ENCODE assay signal across 8 mouse cellular contexts in the genomic region with DNA sequence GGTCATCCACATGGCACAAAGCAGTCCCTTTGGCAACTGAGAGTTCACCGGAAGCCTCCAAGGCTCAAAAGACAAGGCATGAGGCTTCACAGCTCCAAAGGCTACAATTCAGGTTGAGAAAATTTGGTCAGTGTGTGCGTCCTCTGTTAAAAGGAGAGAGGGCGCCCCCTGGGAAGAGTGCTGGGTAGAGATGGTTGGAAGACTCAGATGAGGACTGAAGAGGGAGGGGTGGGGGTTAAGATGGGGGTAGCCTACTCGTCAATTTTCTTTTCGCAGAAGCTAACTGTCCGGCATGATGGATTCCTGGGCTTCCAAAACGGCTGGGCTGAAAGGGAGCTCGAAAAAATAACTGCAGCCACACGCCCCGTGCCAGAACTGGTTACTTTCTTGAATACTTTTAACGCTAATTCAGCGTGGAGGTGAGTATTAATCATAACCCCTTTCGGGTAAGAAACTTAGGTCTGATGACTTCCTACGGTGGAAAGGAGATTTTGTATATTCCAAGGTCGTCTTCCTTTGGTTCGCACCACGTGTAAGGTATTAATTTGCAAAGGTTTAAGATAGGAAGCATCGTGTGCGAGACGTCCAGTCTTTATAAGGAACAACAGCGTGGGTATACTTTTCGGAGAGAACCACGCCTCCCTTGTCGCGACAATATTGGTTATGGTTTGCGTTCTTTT. TPM values are rescaled to one million over a fixed set of nuclear protein-coding genes. Genes with fewer than 3 reads are reported as not detected.
A peak's percentile ranks its signal among the peaks of the same experiment; 100 is the strongest.
DNase-seq lines count a peak whose midpoint lies in the region; ATAC-seq and TF ChIP-seq lines count a peak whose summit lies in the region.

A gene (plus strand): TSS at position 178 of the 680 bp plus-strand sequence.

- TF ChIP-seq CTCF in E14TG2a.4 (conservative IDR thresholded peaks at IDR 0.05; ENCODE audit: low read length): peak; percentile 49

- H3K9ac ChIP-seq in forebrain, embryonic 11.5 days (ENCODE audit: low read length): peak within 1 kb of the TSS; percentile 89
- H3K9ac ChIP-seq in liver, embryonic 16.5 days (ENCODE audit: low read depth, low read length): peak within 1 kb of the TSS; percentile 65
- peak within 1 kb of the TSS; percentile 54 for H3K9ac ChIP-seq in neural tube, embryonic 15.5 days (replicated peaks)

- H3K9me3 ChIP-seq in E14TG2a.4 (ENCODE audit: low read length): no peaks in the 10 kb centered on the region
- no peaks in the 10 kb centered on the region for H3K9me3 ChIP-seq in forebrain, embryonic 11.5 days (ENCODE audit: control insufficient read depth, low read length)
- no peaks in the 10 kb centered on the region for H3K9me3 ChIP-seq in liver, embryonic 16.5 days (replicated peaks; ENCODE audit: control insufficient read depth, low read length)
- no peaks in the 10 kb centered on the region for H3K9me3 ChIP-seq in neural tube, embryonic 15.5 days (replicated peaks)

- DNase-seq in forebrain, embryonic 11.5 days (ENCODE audit: low spot score): peak; percentile 82
- peak; percentile 65 to 75 for DNase-seq in heart, postnatal 14 days
- peak; percentile 55 for DNase-seq in large intestine, adult 2 months (ENCODE audit: low read depth, low spot score)
- DNase-seq in thymus, postnatal 10 days (ENCODE audit: low spot score in 2 of 2): peak; percentile 58 to 76

- peak within 1 kb of the TSS; percentile 82 for H3K4me2 ChIP-seq in forebrain, embryonic 11.5 days (ENCODE audit: low read depth, low read length, severe bottlenecking)
- peak within 1 kb of the TSS; percentile 78 for H3K4me2 ChIP-seq in liver, embryonic 16.5 days (ENCODE audit: low read depth, low read length)
- peak within 1 kb of the TSS; percentile 88 for H3K4me2 ChIP-seq in neural tube, embryonic 15.5 days

- peak within 1 kb of the TSS; percentile 92 for H3K4me3 ChIP-seq in E14TG2a.4 (replicated peaks; ENCODE audit: low read length)
- H3K4me3 ChIP-seq in brown adipose tissue, adult 24 weeks (ENCODE audit: insufficient read depth, low read depth, low read length): peak within 1 kb of the TSS; percentile 79
- H3K4me3 ChIP-seq in forebrain, embryonic 11.5 days (ENCODE audit: low read depth, low read length): peak within 1 kb of the TSS; percentile 88
- H3K4me3 ChIP-seq in liver, embryonic 16.5 days (ENCODE audit: low read depth, low read length): peak within 1 kb of the TSS; percentile 64
- H3K4me3 ChIP-seq in neural tube, embryonic 15.5 days (replicated peaks): peak within 1 kb of the TSS; percentile 85

- intact Hi-C loops in heart, postnatal 14 days (cut with DNase I): loop anchor here (1.0 kb wide), 1 partner anchor 69 kb away; no protein-coding TSS in a partner anchor

- peak within 1 kb of the TSS; percentile 75 for H3K27ac ChIP-seq in brown adipose tissue, adult 24 weeks (replicated peaks; ENCODE audit: low read depth, low read length)
- H3K27ac ChIP-seq in forebrain, embryonic 11.5 days (ENCODE audit: low read depth, low read length): peak within 1 kb of the TSS; percentile 90
- peak within 1 kb of the TSS; percentile 79 for H3K27ac ChIP-seq in liver, embryonic 16.5 days (ENCODE audit: low read length)
- peak within 1 kb of the TSS; percentile 92 for H3K27ac ChIP-seq in neural tube, embryonic 15.5 days (replicated peaks)

- no peak for ATAC-seq in forebrain, embryonic 11.5 days (replicated peaks; ENCODE audit: low FRiP score)
- no peak for ATAC-seq in liver, embryonic 16.5 days (ENCODE audit: low read depth)
- ATAC-seq in neural tube, embryonic 15.5 days (ENCODE audit: low FRiP score): no peak

- H3K27me3 ChIP-seq in E14TG2a.4 (ENCODE audit: insufficient read depth, low read length): no peaks in the 10 kb centered on the region
- no peaks in the 10 kb centered on the region for H3K27me3 ChIP-seq in forebrain, embryonic 11.5 days (ENCODE audit: control insufficient read depth, insufficient read depth, low read length)
- H3K27me3 ChIP-seq in liver, embryonic 16.5 days (ENCODE audit: control insufficient read depth, insufficient read depth, low read depth, low read length): no peaks in the 10 kb centered on the region
- H3K27me3 ChIP-seq in neural tube, embryonic 15.5 days (replicated peaks): no peaks in the 10 kb centered on the region

- 1% methylated on average over 26 of the region's 26 CpGs for WGBS in forebrain, embryonic 11.5 days
- WGBS in large intestine, adult 2 months: under 1% methylated on average over 26 of the region's 26 CpGs
- under 1% methylated on average over 26 of the region's 26 CpGs for WGBS in liver, embryonic 16.5 days (ENCODE audit: insufficient replicate concordance)
- 1% methylated on average over 26 of the region's 26 CpGs for WGBS in neural tube, embryonic 15.5 days

- H3K4me1 ChIP-seq in E14TG2a.4 (replicated peaks; ENCODE audit: low read depth, low read length): peaks cover 61% of the 10 kb centered on the region
- H3K4me1 ChIP-seq in brown adipose tissue, adult 24 weeks (ENCODE audit: control insufficient read depth, insufficient read depth, insufficient read length, low read length): no peaks in the 10 kb centered on the region
- H3K4me1 ChIP-seq in forebrain, embryonic 11.5 days (replicated peaks; ENCODE audit: control insufficient read depth, insufficient read depth, low read length): no peaks in the 10 kb centered on the region; the same call in 1 of the 2 replicates
- H3K4me1 ChIP-seq in liver, embryonic 16.5 days (ENCODE audit: control insufficient read depth, low read depth, low read length): peaks cover 14% of the 10 kb centered on the region
- peaks cover 25% of the 10 kb centered on the region for H3K4me1 ChIP-seq in neural tube, embryonic 15.5 days

- H3K36me3 ChIP-seq in E14TG2a.4 (ENCODE audit: insufficient read depth, low read length): peaks cover 14% of the 10 kb centered on the region
- no peaks in the 10 kb centered on the region; the same call in 1 of the 2 replicates for H3K36me3 ChIP-seq in forebrain, embryonic 11.5 days (ENCODE audit: control insufficient read depth, insufficient read depth, low read length)
- no peaks in the 10 kb centered on the region; the same call in 1 of the 2 replicates for H3K36me3 ChIP-seq in liver, embryonic 16.5 days (ENCODE audit: control insufficient read depth, insufficient read depth)
- H3K36me3 ChIP-seq in neural tube, embryonic 15.5 days: peaks cover 16% of the 10 kb centered on the region

RNA-seq across cellular contexts. Expression of the gene that starts here (rescaled TPM):
- 2.7 and 3.2 TPM in 2 replicates for polyA plus RNA-seq in brown adipose tissue, adult 24 weeks (2012; ENCODE audit: insufficient read depth, insufficient read length, missing spikeins)
- 7.9 and 9.7 TPM in 2 replicates for polyA plus RNA-seq in forebrain, embryonic 11.5 days (2014; fragmentation: Nextera tagmentation; extraction: Ambion mirVana)
- 1 to 10 TPM; 4.8 to 5.7 TPM for total RNA-seq in heart, postnatal 14 days (2021)
- 28.6 and 34.4 TPM in 2 replicates for polyA plus RNA-seq in large intestine, adult 2 months (2012; rRNA removed)
- polyA plus RNA-seq in liver, embryonic 16.5 days (2015; fragmentation: Nextera tagmentation; extraction: Ambion mirVana): 1.9 and 2.0 TPM in 2 replicates
- 6.9 and 8.7 TPM in 2 replicates for polyA plus RNA-seq in neural tube, embryonic 15.5 days (2015; fragmentation: Nextera tagmentation; extraction: Ambion mirVana)
